Mouse (Mus musculus) embryonic facial prominence, embryonic 12.5 days (tissue): ENCODE measurements around the gene Dusp5. TPM values are rescaled to one million over a fixed set of nuclear protein-coding genes. Genes with fewer than 3 reads are reported as not detected.
"Not testable (repeated sequence)": the region's sequence is repeated elsewhere in the genome, so short reads cannot be mapped to it uniquely, and the experiment has no call there.

Experiments used
- ATAC-seq: fragments of 200-750 bp; cut with Nextera tagmentation; 2 replicates; pipeline ENCODE4 v1.8.0; 2017; ENCODE audit not compliant: insufficient number of reproducible peaks, insufficient read depth, low FRiP score, low TSS enrichment
- H3K27ac ChIP-seq: fragments of 300-500 bp; sonication (generic); 2 replicates; pipeline ENCODE4 v1.5.1; 2016; ENCODE audit warnings: mild to moderate bottlenecking
- H3K27me3 ChIP-seq: fragments of 300-500 bp; sonication (generic); 2 replicates; pipeline ENCODE4 v1.6.1; 2016; ENCODE audit warnings: mild to moderate bottlenecking, moderate library complexity
- H3K36me3 ChIP-seq: fragments of 300-500 bp; sonication (generic); 2 replicates; pipeline ENCODE4 v1.6.1; 2016; ENCODE audit warnings: mild to moderate bottlenecking
- H3K4me1 ChIP-seq: fragments of 300-500 bp; sonication (generic); 2 replicates; pipeline ENCODE4 v1.6.1; 2016
- H3K4me2 ChIP-seq: fragments of 300-500 bp; sonication (generic); replicated peaks from 2 replicates; pipeline ENCODE4 v1.6.1; 2016; ENCODE audit warnings: mild to moderate bottlenecking, moderate library complexity
- H3K4me3 ChIP-seq: fragments of 300-500 bp; sonication (generic); 2 replicates; pipeline ENCODE4 v1.5.1; 2016; ENCODE audit warnings: mild to moderate bottlenecking
- H3K9ac ChIP-seq: fragments of 300-500 bp; sonication (generic); 2 replicates; pipeline ENCODE4 v1.6.1; 2016; ENCODE audit warnings: mild to moderate bottlenecking, moderate library complexity
- H3K9me3 ChIP-seq: fragments of 300-500 bp; sonication (generic); 2 replicates; pipeline ENCODE4 v1.6.1; 2016; ENCODE audit warnings: mild to moderate bottlenecking, moderate library complexity
- WGBS: fragments of 180-500 bp; shearing (Covaris S2); methylation state at CpG from one replicate; pipeline ENCODE4 v1.1.7; 2016; 5-methylcytosine and 5-hydroxymethylcytosine counted together
- polyA plus RNA-seq: library from polyadenylated mRNA; unstranded; fragments of >200 nt; fragmentation: Nextera tagmentation; extraction: Ambion mirVana; gene quantifications from 2 replicates; pipeline ENCODE4 v1.2.1, GENCODE M21; 2016

Gene Dusp5
- polyA plus RNA-seq, 1 experiment from 2014 or later: 5.2 TPM

GRCm38 (mm10) chr19:53580271-53580670, 51.4 kb downstream of the Dusp5 start:
- not testable (repeated sequence) for H3K27me3 ChIP-seq, H3K9ac ChIP-seq, H3K27ac ChIP-seq, H3K4me1 ChIP-seq, H3K4me2 ChIP-seq, ATAC-seq, H3K36me3 ChIP-seq, H3K4me3 ChIP-seq
- 83% methylated on average over 8 of the region's 8 CpGs for WGBS
- H3K9me3 ChIP-seq: peaks cover 16% of the 10 kb centered on the region

- ATAC-seq, H3K4me1 ChIP-seq, H3K36me3 ChIP-seq, H3K4me2 ChIP-seq, H3K9ac ChIP-seq, H3K27ac ChIP-seq, H3K4me3 ChIP-seq, H3K27me3 ChIP-seq: not testable (repeated sequence)
- 87% methylated on average over 3 of the region's 3 CpGs for WGBS
- H3K9me3 ChIP-seq: peaks cover 19% of the 10 kb centered on the region
These were observed 58.8 kb downstream of the Dusp5 start for GRCm38 (mm10) chr19:53587686-53588085.

GRCm38 (mm10) chr19:53588968-53589367, 60.1 kb downstream of the Dusp5 start, which contains the start of gene Nutf2-ps1:
TSS of gene Nutf2-ps1 (minus strand) at chr19:53589068.
- 91% methylated on average over 7 of the region's 7 CpGs for WGBS
- H3K9ac ChIP-seq, H3K27me3 ChIP-seq, H3K4me3 ChIP-seq, ATAC-seq, H3K4me1 ChIP-seq, H3K27ac ChIP-seq, H3K4me2 ChIP-seq, H3K36me3 ChIP-seq: not testable (repeated sequence)
- peaks cover 16% of the 10 kb centered on the region for H3K9me3 ChIP-seq

Other genes starting within 250 kb of the Dusp5 start
- 44.8 and 44.9 TPM in 2 replicates for gene Mxi1, start 218.6 kb upstream of the Dusp5 start, polyA plus RNA-seq
- not detected in 2 replicates for gene Gm10197, start 157.3 kb upstream of the Dusp5 start, polyA plus RNA-seq
- 40.7 and 48.3 TPM in 2 replicates for gene Smndc1, start 138.5 kb upstream of the Dusp5 start, polyA plus RNA-seq
- 399 and 424 TPM in 2 replicates for gene Nutf2-ps1, start 60.0 kb downstream of the Dusp5 start, polyA plus RNA-seq
- gene Smc3, start 71.3 kb downstream of the Dusp5 start, polyA plus RNA-seq: 76.9 and 81.9 TPM in 2 replicates
- 2.7 and 3.0 TPM in 2 replicates for gene Rbm20, start 148.2 kb downstream of the Dusp5 start, polyA plus RNA-seq